Mouse (Mus musculus): Measurements from ENCODE around the gene Kdm6b.

DNA sequence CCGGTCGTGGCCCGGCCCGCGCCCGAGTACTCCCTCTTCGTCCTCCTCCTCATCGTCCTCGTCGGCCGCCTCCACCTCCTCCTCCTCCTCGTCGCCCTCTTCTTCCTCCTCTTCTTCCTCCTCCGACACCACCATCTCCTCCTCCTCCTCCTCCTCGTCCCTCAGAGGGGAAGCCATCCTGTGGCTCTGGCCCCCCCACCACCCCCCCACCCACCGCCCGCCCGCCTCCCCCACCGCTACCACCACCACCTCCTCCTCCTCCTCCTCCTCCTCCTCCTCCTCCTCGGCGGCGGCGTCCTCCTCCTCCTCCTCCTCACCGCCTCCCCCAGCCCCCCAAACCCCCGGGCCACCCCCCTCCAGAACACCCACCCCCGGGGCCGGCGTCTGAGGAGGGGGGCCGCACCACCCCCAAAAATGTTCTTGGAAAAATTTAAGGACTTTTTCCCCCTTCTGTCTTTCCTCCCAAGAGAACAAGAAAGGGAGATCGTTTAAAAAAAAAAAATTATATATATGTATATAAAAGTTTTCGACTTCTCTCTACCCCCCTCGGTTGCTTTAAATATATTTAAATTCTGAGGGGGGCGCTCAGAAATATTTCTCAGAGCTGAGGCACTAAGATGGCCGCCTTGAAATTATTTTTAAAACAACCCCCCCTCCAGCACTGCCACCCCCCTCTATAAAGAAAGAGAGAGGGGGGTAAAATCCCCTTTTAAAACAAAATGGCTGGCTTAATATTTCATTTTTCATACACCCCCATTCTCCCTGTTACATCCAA is 44.1 kb downstream of the Kdm6b start, which contains the start of gene Chd3:
- no peak for TF ChIP-seq CTCF (IDR thresholded peaks at IDR 0.05; ENCODE audit: low read depth)
- TF ChIP-seq EP300 (optimal IDR thresholded peaks at IDR 0.05), result no peak
